Mouse (Mus musculus) right cerebral cortex, postnatal 4 days (tissue): ENCODE results near the gene Dcp1b.
"Not testable (repeated sequence)": the region's sequence is repeated elsewhere in the genome, so short reads cannot be mapped to it uniquely, and the experiment has no call there.

Source experiments
- DNase-seq: peaks from one replicate; pipeline ENCODE4 v3.0.0-alpha.2; 2022

Gene Dcp1b

GRCm38 (mm10) chr6:119196382-119197305 lies 21.6 kb downstream of the Dcp1b start, which contains the start of gene Cacna1c:
TSS of gene Cacna1c (minus strand) at chr6:119196418.
- no peak for DNase-seq

GRCm38 (mm10) chr6:119198534-119199273 lies 23.7 kb downstream of the Dcp1b start:
- DNase-seq = peak; percentile 6

GRCm38 (mm10) chr6:119199274-119199879 lies 24.3 kb downstream of the Dcp1b start:
- DNase-seq = peak; percentile 1

DNA sequence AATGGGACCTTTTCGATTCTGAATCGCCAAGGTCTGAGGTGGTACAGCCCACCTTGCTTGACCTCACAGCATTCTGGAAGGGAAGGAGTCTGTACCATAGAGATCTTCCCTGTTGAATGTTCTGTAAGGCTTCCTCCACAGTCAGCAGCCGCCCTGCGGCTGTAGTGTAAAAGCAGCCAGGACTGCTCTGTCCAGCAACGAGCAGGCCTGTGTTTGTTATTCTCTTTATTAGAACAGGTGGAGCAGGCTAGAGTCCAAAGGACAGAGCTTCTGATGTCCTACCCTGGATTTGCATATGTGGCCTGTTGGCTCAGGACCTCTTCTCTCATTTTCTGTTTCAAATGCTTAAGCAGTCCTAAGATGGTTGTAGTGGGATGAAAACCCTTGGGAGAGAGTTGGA lies 25.3 kb downstream of the Dcp1b start:
- peak; percentile 1 for DNase-seq

GRCm38 (mm10) chr6:119201575-119201974 lies 26.5 kb downstream of the Dcp1b start:
- DNase-seq = no peak

- peak; percentile 0 for DNase-seq
Measured at GRCm38 (mm10) chr6:119204286-119204685, 29.2 kb downstream of the Dcp1b start.

DNA sequence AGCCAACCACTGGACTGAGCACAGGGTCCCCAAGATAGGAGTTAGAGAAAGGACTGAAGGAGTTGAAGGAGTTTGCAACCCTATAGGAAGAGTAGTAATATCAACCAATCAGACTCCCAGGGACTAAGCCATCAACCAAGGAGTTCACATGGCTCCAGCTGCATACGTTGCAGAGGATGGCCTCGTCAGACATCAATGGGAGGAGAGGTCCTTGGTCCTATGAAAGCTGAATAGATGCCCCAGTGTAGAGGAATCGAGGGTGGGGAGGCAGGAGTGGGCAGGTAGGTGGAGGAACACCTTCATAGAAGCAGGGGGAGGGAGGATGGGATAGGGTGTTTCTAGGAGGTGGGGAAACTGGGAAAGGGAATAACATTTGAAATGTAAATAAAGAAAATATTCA lies 29.9 kb downstream of the Dcp1b start:
- peak; percentile 1 for DNase-seq

DNA sequence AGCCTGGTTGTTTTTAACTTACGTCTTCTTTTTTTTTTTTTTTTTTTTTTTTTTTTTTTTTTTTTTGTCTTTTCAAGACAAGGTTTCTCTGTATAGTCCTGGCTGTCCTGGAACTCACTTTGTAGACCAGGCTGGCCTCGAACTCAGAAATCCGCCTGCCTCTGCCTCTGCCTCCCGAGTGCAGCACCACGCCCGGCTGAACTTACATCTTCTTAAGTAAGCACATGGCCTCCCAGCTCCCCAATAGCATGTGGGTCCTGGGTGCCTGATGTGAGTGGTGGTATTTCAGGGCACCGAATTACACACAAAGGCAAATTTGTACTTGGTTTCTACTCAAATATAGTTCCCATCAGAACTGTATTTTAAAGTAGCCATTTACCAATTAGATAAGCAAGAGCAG lies 31.0 kb downstream of the Dcp1b start:
- DNase-seq = not testable (repeated sequence)

- no peak for DNase-seq
Measured at GRCm38 (mm10) chr6:119213375-119213774, 38.3 kb downstream of the Dcp1b start.

GRCm38 (mm10) chr6:119214190-119214589 lies 39.1 kb downstream of the Dcp1b start:
- DNase-seq = no peak

DNA sequence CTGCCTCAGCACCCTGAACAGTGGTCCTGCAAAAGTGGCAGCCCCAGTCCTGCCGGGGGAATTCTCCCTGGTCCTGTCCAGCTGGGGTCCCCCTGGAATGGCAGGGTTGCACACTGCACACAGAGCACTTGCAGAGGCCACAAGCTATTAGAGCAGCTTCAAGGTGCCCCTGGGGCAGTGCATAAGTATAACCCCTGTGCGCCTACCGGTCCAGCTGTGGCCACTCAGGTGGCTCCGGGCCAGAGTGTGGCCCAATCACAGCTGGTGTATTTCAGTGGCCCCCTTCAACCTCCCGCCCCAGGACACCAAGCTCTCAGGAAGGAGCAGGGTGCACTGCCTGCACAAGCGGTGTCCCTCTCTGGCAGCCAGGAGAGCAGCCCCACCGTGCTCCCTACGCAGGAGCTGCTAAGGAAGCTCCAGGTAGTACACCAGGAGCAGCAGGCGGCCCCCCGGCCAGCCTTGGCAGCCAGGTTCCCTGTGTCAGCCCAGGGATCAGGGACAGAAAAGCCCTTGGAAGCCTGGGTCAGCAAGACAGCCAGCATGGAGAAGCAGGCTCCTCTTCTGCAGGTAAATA lies 40.1 kb downstream of the Dcp1b start:
- no peak for DNase-seq

DNA sequence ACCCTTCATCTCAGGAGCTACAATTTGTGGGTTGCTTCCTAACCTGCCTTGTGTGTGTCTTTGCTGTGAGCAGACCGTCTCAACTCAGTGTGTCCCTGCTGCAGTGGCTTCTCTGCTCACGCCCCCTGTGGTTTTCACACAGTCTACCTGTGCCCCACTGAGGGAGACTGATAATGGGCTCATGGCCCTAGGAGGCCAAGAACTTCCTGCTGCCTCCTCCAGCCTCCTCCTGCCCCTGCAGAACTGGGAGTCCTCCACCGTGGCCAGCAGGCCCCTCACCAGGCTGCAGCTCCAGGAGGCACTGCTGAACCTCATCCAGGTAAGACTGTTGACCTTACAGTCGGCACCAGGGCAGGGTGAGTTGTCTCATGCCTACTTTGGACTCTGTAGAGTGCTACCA lies 42.6 kb downstream of the Dcp1b start:
- DNase-seq = no peak

DNA sequence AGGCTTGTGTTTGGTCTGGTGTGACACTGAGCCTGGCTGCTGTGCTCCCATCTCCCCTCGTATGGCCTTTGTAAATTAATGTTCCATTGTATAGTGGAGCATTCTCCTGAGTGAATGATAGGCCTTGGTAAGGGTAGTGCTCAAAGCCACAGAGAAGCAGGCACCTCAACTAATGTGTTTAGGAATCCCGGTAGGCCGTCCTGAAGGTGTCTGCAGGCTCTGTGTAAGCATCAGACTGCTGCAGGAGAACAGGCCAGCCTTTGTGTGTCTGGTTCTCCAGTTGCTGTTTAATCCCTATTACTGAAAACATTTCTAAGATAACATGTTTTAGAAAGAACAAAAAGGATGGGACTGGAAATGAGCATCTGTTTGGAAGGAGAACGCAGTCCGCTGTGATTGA lies 43.5 kb downstream of the Dcp1b start:
- no peak for DNase-seq

DNA sequence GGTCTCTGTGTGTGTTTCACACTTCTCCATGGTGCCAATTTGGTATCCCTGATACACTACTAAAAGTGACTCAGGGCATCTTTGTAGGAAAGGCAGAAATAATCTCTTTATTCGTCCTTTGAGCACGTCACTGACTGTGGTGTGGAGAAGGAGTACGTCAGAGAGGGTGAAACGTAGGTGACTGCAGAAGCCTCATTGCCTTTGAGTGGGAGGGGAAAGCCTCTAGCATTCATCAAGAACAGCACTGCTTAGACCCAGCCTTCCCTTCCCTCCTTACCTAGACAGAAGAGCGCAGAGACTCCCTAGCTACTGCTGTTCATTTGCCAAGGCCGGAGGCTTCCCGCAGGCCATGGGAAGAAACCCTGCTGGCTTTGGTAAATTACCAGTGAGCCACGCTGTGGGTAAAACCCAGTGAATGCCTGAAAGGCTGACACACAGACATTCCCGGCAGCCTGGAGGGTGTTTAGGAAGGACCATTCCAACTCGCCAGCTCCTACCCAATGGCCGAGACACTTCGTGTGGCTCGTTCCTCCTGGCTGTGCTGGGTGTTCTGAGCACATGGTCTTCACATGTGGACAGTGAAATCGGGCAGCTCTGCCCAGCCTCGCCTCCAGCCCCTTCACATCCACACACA lies 44.3 kb downstream of the Dcp1b start:
- DNase-seq = no peak

- DNase-seq = peak; percentile 58
Measured at GRCm38 (mm10) chr6:119220297-119220696, 45.2 kb downstream of the Dcp1b start.

- peak; percentile 40 for DNase-seq
Measured at GRCm38 (mm10) chr6:119224451-119225195, 49.6 kb downstream of the Dcp1b start.

DNA sequence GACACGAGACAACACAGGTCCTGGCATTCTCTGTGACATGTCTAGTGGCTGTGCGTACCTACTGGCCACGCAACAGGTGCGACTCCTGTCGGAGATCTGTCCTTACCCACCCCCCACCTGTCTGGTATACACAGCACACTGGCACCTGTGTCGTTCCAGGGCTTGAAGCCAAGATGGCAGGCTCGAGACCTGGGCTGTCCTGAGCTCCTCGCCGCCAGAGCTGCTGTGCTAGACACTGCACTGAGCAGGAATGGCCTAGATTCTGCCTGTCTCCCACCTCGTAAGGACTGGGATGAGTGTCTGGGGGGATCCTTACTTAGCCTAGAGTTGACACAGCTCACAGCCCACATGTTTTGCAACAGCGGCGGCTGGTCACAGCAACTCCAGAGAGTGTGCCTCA lies 50.2 kb downstream of the Dcp1b start:
- DNase-seq = peak; percentile 7

GRCm38 (mm10) chr6:119225731-119226130 lies 50.7 kb downstream of the Dcp1b start:
- DNase-seq = no peak

- no peak for DNase-seq
Measured at GRCm38 (mm10) chr6:119227001-119227400, 51.9 kb downstream of the Dcp1b start.

GRCm38 (mm10) chr6:119228861-119229603 lies 54.0 kb downstream of the Dcp1b start:
- DNase-seq = no peak

DNA sequence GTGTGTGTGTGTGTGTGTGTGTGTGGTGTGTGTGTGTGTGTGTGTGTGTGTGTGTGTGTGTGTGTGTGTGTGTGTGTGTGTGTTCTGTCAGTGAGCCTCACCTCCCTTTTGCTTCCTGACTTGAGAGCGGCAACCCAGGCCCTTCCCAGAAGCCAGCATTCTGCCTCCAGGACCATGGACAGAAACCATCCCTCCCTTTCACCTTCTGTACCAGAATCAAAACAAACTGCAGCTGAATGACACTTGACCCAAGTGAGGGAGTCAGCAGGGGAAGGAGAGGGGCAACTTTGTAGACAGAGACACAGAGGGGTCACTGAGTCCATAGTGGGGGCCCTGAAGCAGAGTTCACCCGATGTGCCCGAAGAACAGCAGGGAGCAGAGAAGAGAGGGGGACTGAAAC lies 58.0 kb downstream of the Dcp1b start:
- DNase-seq = no peak
